Mouse (Mus musculus) T-cell, adult 66 days (primary cell): ENCODE data around the gene Fbxl14. TPM values are rescaled to one million over a fixed set of nuclear protein-coding genes. Genes with fewer than 3 reads are reported as not detected.

Experiments used
- total RNA-seq, 2 experiments: library from RNA; stranded (reverse); gene quantifications; 3 replicates in 1 of 2; 4 replicates in 1 of 2; pipeline ENCODE4 v1.2.4; 2023

Fbxl14 gene
- total RNA-seq, result 10 to 100 TPM; 86.7 to 93.0 TPM

DNA sequence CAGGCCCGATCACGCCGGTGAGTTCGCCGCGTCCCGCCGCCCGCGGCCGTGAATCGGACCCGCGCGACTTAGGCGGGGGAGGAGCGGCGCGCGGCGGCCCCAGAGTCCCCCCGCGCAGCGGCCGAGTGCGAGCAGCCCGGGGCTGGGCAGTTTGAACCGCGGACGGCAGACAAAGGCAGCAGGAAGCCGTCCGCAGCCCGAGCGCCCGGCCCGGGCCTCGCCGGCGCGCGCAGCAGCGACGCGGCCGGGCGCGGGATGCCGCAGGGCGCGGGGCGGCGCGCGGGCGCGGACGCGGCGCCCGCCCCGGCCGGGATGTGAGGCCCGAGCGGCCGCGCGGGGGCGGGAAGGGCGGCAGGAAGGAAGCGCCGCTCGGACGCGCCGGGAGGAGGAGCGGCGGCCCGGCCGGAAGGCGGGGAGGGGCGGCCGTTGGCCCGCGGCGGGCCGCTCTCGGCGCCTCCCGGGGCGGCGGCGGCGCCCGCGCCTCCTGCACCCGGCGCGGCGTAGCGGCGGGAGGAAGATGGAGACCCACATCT lies at the start of gene Fbxl14:
Fbxl14 (plus strand) TSS at position 326 of the 533 bp plus-strand sequence.

Other genes with a start within 250 kb of the Fbxl14 start
- gene Cacna2d4, start 243.1 kb upstream of the Fbxl14 start, total RNA-seq, result 10 to 100 TPM in 1 of 2 experiments, 1 to 10 TPM in 1; 8.9 to 17.0 TPM
- gene Lrtm2, start 148.9 kb upstream of the Fbxl14 start, total RNA-seq, result 1 to 10 TPM; 3.3 to 4.9 TPM
- 10 to 100 TPM; 55.4 to 60.2 TPM for gene Adipor2, start 62.0 kb upstream of the Fbxl14 start, total RNA-seq
- 1 to 10 TPM; 5.4 to 7.5 TPM for gene Wnt5b, start 64.7 kb downstream of the Fbxl14 start, total RNA-seq